Mouse (Mus musculus): Measurements from ENCODE around the gene Tomm70a.

Tomm70a gene

DNA sequence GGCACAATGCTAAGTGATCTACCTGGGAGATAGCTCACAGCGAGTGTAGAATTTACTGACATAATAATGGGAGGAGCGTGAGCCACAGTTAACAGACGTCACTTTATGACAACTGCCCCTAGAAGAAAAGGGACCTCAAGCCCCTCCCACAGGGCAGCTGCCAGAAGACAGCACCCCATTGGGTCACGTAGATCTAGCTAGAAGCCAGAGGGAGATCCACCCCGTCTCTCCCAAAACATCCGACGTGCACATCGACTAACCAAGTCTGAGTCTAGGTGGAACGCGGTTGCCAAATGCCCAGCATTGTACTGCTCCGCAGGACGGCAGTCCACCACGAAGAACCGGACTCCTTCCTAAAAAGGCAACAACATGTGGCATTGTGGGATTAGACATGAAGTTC is 69.7 kb downstream of the Tomm70a start:
- no peak for DNase-seq (ENCODE audit: low spot score)

DNA sequence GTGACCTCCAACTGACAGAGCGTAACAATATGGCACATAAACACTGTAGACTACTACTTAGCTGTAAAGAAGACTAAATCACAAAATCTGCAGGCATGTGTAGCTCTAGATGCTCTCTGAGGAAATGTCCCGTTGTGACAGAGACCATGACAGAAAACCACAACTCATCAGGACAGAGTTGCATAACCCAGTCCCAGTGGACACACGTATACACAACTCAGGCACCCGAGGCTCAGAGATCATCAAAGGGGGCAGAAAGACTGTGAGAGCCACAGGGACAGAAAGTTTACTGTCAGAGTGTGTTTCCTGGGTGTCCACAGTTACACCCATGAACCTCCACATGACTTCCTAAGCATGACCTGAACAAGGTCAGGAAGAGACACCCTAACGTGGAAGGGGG is 75.1 kb downstream of the Tomm70a start:
- no peak for DNase-seq (ENCODE audit: low spot score)

- no peak for DNase-seq (ENCODE audit: low spot score)
These were observed 75.8 kb downstream of the Tomm70a start for GRCm38 (mm10) chr16:57197281-57197680.
